Mouse (Mus musculus) cerebellum, adult 9-11 months (tissue): ENCODE measurements at regions not wholly inside any gene's neighbourhood (a gene's known extent, or its start where the extent isn't known, plus 50 kb on each side); places are given as distances from the start of the nearest gene placed in this dataset.
A peak's percentile ranks its signal among the peaks of the same experiment; 100 is the strongest.

Source experiments
- DNase-seq: peaks from one replicate; pipeline ENCODE4 v3.0.0; 2022

- DNase-seq = no peak
Observed at GRCm38 (mm10) chr5:51740893-51741292, 173.4 kb upstream of the Ppargc1a start.

GRCm38 (mm10) chr5:51730241-51730640 lies 162.7 kb upstream of the Ppargc1a start:
- no peak for DNase-seq

- DNase-seq = no peak
Observed at GRCm38 (mm10) chr5:51729771-51730170, 162.2 kb upstream of the Ppargc1a start.

GRCm38 (mm10) chr5:51726762-51727161 lies 159.2 kb upstream of the Ppargc1a start:
- DNase-seq = no peak

- no peak for DNase-seq
Observed at GRCm38 (mm10) chr5:51718911-51719310, 151.4 kb upstream of the Ppargc1a start.

- no peak for DNase-seq
Observed at GRCm38 (mm10) chr5:51718451-51718850, 150.9 kb upstream of the Ppargc1a start.

GRCm38 (mm10) chr5:51711860-51712560 lies 144.5 kb upstream of the Ppargc1a start:
- DNase-seq = no peak

- DNase-seq = no peak
Observed at GRCm38 (mm10) chr5:51710664-51711063, 143.1 kb upstream of the Ppargc1a start.

- no peak for DNase-seq
Observed at GRCm38 (mm10) chr5:51709447-51709991, 142.0 kb upstream of the Ppargc1a start.

GRCm38 (mm10) chr5:51679884-51680283 lies 112.4 kb upstream of the Ppargc1a start:
- DNase-seq = peak; percentile 7

- DNase-seq = no peak
Observed at GRCm38 (mm10) chr5:51671190-51671589, 103.7 kb upstream of the Ppargc1a start.

GRCm38 (mm10) chr5:51665241-51665640 lies 97.7 kb upstream of the Ppargc1a start:
- DNase-seq = no peak

GRCm38 (mm10) chr5:51658232-51658896 lies 90.8 kb upstream of the Ppargc1a start:
- no peak for DNase-seq

- no peak for DNase-seq
Observed at GRCm38 (mm10) chr5:51653507-51653906, 86.0 kb upstream of the Ppargc1a start.

- DNase-seq = peak; percentile 23
Observed at GRCm38 (mm10) chr5:51624400-51624799, 56.9 kb upstream of the Ppargc1a start.
